Mouse (Mus musculus) heart, postnatal 14 days (tissue): ENCODE measurements at regions not wholly inside any gene's neighbourhood (a gene's known extent, or its start where the extent isn't known, plus 50 kb on each side); places are given as distances from the start of the nearest gene placed in this dataset.
A peak's percentile ranks its signal among the peaks of the same experiment; 100 is the strongest.

ENCODE experiments used
- DNase-seq, 2 experiments: peaks; one replicate each; pipeline ENCODE4 v3.0.0; 2021 to 2022
- intact Hi-C: fragments of 180-260 bp; cut with DNase I; formaldehyde crosslinking; loops from one replicate; pipeline ENCODE4 v1.15.1; 2025
- microRNA-seq, 2 experiments: library from miRNA; unstranded; fragments of <30 nt; microRNA quantifications; one replicate each; pipeline ENCODE4 v1.2.0; 2021 to 2022

DNA sequence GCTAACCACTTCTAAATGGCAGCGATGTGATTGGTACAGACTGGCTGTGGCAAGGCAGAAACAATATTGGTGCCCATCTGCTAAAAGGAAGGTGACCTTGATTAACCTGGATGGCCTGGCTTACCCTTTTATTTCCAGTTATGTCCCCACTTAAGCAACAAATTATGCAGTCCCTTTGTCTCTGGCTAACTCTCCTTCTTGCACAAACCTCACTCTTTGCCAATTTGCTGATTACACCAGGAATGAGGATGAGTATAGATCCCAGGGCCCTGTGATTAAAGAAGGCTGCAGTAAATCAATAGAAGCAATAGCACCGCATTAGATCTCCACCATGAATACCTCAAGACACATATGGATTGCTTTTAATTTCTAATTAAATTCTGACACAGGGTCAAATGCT is 87.7 kb upstream of the Gm9747 start:
- intact Hi-C loops: no loop called here
- DNase-seq: no peak

DNA sequence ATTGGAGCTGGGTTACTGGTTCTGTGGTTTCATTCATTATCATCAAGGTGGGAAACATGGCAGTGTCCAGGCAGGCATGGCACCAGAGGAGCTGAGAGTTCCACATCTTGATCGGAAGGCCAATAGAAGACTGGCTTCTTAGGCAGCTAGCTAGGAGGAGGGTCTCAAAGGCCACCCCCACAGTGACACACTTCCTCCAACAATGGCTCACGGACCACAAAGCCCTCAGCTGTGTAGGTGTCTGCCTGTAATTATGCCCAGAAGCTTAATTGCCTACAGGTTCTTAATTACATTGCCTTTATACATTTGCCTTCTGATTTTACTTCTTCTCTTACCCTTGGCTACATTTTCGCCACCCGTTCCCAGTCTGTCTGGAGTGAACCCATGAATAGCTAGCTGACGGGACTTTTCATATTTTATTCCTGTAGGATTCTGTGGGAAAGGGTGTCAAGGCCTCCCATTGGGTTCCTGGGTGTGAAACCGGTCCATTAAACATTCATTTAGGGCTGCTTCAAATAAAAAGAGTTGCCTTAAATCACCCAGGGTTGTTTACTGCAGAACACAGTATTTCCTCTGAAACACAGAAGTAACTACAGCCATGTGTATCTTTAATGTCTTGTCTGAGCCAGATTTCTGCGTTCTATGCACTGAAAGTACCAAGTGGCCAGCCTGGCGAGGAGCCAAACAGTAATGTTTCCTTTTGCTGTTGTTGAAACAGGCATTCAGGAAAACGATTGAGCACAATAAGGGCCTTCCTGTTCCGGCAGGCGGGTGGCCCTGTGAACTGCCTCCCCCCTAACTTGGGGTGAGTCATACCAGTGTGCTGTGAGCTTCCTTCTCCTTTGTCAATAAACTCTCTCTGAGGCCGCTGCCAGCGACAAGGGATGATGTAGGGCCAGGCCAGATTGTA is 82.4 kb upstream of the Gm9747 start:
- peak; percentile 24 to 51 for DNase-seq
- intact Hi-C loops: no loop called here

DNA sequence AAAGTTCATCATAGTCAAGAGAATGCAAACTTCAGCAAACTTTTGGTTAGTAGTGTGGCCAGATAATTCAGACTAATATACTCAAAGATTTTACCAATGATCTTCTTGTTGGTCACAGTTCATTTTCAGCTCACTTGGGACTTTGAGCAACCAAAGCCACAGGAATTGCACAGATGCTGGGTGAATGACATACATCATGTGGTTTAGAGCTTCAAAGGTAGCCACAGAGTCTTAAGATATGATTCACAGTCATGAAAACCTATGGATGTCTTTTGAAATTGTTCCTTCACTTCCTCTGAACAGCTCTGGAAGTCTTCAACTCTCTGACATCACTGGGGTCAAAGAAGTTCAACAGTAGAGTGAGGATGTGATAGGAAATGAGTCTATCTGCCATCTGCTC is 77.0 kb upstream of the Gm9747 start:
- no peak for DNase-seq
- intact Hi-C loops: no loop called here

DNA sequence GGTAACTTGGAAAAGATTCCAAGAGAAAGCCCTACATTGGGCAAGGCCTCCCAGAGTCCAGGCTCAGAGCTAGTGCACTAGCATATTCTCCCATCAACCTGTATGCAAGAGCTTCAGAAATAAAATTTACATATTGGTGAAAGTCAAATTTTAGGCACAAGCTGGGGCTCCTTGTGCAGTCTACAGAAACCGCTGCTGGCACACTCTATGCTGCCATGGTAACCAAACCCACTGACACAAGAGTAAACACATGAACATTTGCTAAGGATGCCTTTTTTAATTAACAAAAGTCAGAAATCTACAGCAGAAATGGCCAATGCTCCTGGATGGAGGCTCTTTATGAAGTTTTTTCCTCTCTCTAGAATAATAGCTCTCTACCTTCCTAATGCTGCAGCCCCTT is 75.9 kb upstream of the Gm9747 start:
- intact Hi-C loops: no loop called here
- no peak for DNase-seq

DNA sequence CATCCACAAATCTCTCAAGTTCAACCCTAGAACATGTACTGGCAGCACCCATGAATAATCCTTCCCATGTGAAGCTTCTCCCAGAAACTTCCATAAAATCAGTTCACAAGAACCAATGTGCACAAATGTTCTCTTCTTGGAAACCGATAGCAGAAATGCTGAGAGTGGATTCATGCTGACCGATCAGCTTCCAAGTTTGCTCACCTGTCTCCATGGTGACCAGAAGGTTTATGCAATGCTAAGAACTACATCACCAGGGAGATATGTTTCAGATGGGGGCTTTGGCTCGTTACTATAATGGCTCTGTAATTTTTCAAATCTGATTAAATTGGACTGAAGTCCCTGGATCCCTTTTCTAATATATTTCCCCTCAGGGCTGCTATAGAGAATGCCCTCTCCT is 74.4 kb upstream of the Gm9747 start:
- intact Hi-C loops: no loop called here
- no peak for DNase-seq

DNA sequence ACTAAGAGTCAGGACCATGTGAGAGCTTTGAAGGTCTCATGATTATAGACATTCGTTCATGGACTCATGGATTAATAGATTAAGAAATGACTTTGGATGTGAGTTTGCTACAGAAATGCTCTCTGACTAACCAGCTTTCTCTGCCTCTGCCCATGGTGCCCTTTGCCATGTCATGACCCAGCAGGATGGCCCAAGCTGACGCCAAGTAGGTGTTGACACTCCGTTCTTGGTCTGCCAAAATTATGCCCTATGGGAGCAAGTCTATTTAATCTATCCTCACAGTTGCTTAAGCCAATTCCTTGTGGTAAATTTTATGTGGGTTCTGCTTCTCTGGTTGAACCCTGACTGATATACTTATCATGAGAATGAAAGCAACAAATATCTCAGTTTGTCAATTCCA is 73.7 kb upstream of the Gm9747 start:
- peak in 1 of 2 experiments; percentile 21 for DNase-seq
- intact Hi-C loops: no loop called here

DNA sequence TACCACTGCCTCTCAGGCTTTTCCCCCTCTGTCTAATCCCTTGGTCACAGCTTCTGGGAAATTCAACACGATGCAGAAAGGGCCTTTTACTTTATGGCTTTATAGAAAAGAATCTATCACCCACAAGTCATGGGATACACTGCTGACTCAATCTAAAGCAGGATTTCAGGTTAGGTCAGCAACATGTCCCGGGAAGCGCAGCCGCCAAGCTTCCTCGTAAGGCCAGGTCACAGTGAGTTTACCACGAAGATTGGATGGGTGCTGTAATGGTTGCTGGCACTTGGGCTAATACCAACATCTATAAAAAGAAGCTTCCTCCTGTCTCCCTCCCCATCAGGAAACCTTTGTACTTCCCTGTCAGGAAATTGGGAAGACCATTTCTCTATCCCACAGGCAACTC is 70.0 kb upstream of the Gm9747 start:
- intact Hi-C loops: no loop called here
- DNase-seq: no peak

DNA sequence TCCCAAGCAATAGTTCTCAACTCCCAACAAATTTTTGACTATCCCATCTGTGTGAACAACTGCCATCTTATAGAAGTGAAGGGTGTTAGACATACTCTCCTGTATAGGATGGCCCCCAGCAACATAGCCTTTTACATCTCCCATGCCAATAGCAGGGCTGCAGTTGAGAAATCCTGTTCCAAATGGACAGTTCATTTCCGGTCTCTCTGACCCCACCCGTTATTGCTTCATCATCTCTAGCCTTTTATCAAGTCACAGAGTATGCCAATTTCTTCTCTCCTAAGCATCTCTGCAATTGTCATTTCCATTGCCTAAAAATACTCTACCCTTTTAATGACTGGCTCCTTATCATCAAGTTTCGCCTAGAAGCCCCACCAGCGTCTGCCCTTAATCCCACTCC is 64.8 kb upstream of the Gm9747 start:
- intact Hi-C loops: no loop called here

DNA sequence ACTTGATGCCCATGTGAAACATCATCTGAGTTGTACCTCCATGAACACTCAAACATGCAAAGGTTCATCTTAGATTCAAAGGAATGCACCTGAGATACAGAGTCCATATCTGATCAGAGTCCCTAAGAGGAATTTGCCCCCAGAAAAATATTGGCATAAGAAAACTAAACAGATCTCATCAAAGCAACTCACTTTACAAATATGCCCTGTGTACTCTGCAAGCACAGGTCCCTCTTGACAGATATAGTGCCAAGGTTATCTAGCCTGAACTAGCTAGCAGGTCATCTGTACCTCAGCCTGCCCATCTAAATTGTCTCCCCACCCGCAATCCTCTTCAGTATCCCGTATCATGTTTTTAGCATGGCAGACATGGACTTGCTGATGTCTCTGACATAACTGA is 64.0 kb upstream of the Gm9747 start:
- intact Hi-C loops: no loop called here
- no peak for DNase-seq

More for the DNA sequence above, 64.8 kb upstream of the Gm9747 start:
- DNase-seq: no peak

DNA sequence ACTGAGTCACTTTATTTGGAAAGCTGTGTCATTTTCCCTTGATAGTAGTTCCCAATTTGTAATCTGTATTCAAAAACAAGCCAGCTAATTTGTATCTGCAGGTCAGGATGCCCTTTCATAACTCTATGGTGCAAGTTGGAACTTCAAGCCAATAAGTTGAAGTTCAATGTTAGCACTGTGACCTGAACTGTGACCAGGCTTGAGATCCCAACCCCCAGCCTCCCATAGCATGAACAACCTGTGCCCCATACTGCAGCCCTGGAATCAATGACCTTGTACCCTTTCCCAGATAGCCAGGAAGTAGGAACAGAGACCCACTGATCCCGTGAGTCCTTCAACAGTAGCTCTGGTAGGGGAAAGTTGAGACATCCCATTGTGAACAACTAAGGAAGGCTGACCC is 52.5 kb upstream of the Gm9747 start:
- DNase-seq: no peak

More for the DNA sequence above, 52.5 kb upstream of the Gm9747 start:
- intact Hi-C loops: no loop called here

Small RNAs in the stretch of these regions (microRNA-seq; reads per million reads assigned to microRNA genes)
- gene Mir6344: 0 reads per million in 2 experiments
